Mouse (Mus musculus) cerebellum, adult 8-10 months (tissue): ENCODE results near the gene Lin7b.

Experiments
- DNase-seq: peaks from one replicate; pipeline ENCODE4 v3.0.0; 2022

The Lin7b gene

GRCm38 (mm10) chr7:45346905-45347304 is 23.5 kb downstream of the Lin7b start:
- DNase-seq = no peak

GRCm38 (mm10) chr7:45343543-45343942 is 26.8 kb downstream of the Lin7b start:
- no peak for DNase-seq

- DNase-seq = no peak
These were observed 28.3 kb downstream of the Lin7b start for GRCm38 (mm10) chr7:45342081-45342480.

- peak; percentile 61 for DNase-seq
These were observed 29.1 kb downstream of the Lin7b start for GRCm38 (mm10) chr7:45341303-45341702.

- DNase-seq = no peak
These were observed 29.7 kb downstream of the Lin7b start for GRCm38 (mm10) chr7:45340669-45341068.

- no peak for DNase-seq
These were observed 30.3 kb downstream of the Lin7b start for GRCm38 (mm10) chr7:45340066-45340442.

GRCm38 (mm10) chr7:45339410-45340065 is 30.8 kb downstream of the Lin7b start:
- DNase-seq = peak; percentile 72

GRCm38 (mm10) chr7:45338161-45338911 is 32.0 kb downstream of the Lin7b start:
- DNase-seq = peak; percentile 40

- DNase-seq = no peak
These were observed 32.9 kb downstream of the Lin7b start for GRCm38 (mm10) chr7:45337469-45337868.

- no peak for DNase-seq
These were observed 34.1 kb downstream of the Lin7b start for GRCm38 (mm10) chr7:45336319-45336718.

GRCm38 (mm10) chr7:45335056-45335455 is 35.3 kb downstream of the Lin7b start, which contains the start of gene Hrc:
Gene Hrc (plus strand): TSS chr7:45335290.
- no peak for DNase-seq

- DNase-seq = no peak
These were observed 35.8 kb downstream of the Lin7b start for GRCm38 (mm10) chr7:45334605-45335004.

GRCm38 (mm10) chr7:45333431-45333982 is 36.9 kb downstream of the Lin7b start, which contains the start of gene Trpm4:
Gene Trpm4 (minus strand): TSS chr7:45333780.
- peak; percentile 65 for DNase-seq

GRCm38 (mm10) chr7:45332685-45333425 is 37.5 kb downstream of the Lin7b start:
- peak; percentile 39 for DNase-seq

- no peak for DNase-seq
These were observed 38.9 kb downstream of the Lin7b start for GRCm38 (mm10) chr7:45331502-45331901.

GRCm38 (mm10) chr7:45328841-45329475 is 41.4 kb downstream of the Lin7b start:
- no peak for DNase-seq

GRCm38 (mm10) chr7:45325800-45326199 is 44.6 kb downstream of the Lin7b start:
- DNase-seq = no peak

- DNase-seq = no peak
These were observed 47.3 kb downstream of the Lin7b start for GRCm38 (mm10) chr7:45323069-45323468.

- no peak for DNase-seq
These were observed 48.1 kb downstream of the Lin7b start for GRCm38 (mm10) chr7:45322245-45322644.
